Mouse (Mus musculus): ENCODE data around the gene Nbeal2. TPM values are rescaled to one million over a fixed set of nuclear protein-coding genes. Genes with fewer than 3 reads are reported as not detected.

Nbeal2 gene
- polyA plus RNA-seq, 1 experiment from 2014 or later = 1.6 TPM

DNA sequence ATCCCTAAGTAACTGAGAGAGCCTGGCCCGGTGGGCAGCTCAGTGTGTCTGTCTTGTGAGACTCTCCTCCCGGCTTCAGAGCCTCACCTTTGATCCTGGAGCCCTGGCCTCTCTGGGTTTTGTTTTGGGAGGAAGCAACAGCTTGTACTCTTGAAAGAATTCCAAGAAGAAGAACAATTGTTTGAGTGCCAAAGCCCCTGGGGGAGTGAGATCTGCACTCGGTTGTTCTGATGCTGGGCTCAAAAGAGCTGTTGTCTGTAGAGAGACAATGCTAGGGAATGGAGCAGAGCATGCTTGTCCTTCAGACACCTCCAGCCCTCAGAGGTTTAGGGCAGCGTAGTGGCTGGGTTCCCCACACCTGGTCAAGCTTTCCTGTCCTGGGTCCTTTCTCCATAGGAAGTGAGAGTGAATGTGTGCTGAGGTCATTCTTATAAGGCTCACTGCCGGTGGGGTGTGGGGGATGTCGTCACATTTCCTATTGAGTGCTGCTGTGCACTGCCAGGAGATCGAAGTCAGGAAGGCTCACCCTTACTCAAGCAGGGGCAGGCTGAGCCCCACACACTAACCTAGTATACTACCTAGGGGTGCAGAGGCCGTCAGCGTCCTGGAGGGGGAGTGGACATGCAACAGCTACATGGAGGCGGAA lies 19.3 kb upstream of the Nbeal2 start:
- H3K4me3 ChIP-seq (replicated peaks) = no peak overlapping the region
- 52% methylated on average over 10 of the region's 10 CpGs for WGBS (ENCODE audit: insufficient replicate concordance)
- H3K4me2 ChIP-seq = no peak overlapping the region
- no peaks in the 10 kb centered on the region for H3K9me3 ChIP-seq (replicated peaks)
- no peak for ATAC-seq (ENCODE audit: low read depth)
- DNase-seq = no peak
- 0 out of 2 replicates have a peak overlapping the region, but pooled peaks have one; percentile 8 for H3K9ac ChIP-seq
- H3K27ac ChIP-seq = no peak overlapping the region
- H3K4me1 ChIP-seq (replicated peaks) = peaks cover 97% of the 10 kb centered on the region
- H3K27me3 ChIP-seq = peaks cover 4% of the 10 kb centered on the region; the same call in 1 of the 2 replicates
- no peaks in the 10 kb centered on the region for H3K36me3 ChIP-seq

GRCm38 (mm10) chr9:110672462-110673106 lies 18.6 kb upstream of the Nbeal2 start:
- H3K27ac ChIP-seq = no peak overlapping the region
- no peaks in the 10 kb centered on the region for H3K9me3 ChIP-seq (replicated peaks)
- no peak overlapping the region for H3K4me3 ChIP-seq (replicated peaks)
- WGBS (ENCODE audit: insufficient replicate concordance) = 58% methylated on average over 7 of the region's 7 CpGs
- peaks cover 4% of the 10 kb centered on the region; the same call in 1 of the 2 replicates for H3K27me3 ChIP-seq
- H3K9ac ChIP-seq = no peak overlapping the region
- H3K36me3 ChIP-seq = no peaks in the 10 kb centered on the region
- peaks cover 97% of the 10 kb centered on the region for H3K4me1 ChIP-seq (replicated peaks)
- DNase-seq (no peak), ATAC-seq (ENCODE audit: low read depth) (no peak)
- no peak overlapping the region for H3K4me2 ChIP-seq

DNA sequence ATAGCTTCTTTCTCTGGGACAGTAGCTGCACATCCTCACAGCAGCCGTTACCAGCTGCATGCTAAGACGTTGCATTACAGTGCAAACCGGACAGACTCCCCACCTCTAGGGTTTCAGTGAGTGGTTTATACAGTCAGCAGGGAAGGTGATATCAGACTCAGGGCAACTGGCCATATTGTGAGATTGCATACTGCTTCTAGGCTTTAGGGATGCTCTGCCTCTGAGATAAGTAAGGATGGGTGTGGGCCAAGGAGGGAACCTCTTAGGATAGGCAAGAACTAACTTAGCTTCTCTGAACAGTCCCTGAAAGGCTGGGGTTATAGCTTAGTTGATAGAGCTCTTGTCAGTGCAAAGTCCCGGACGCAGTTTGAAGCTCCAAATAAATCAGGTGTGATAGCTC lies 15.8 kb upstream of the Nbeal2 start:
- H3K9me3 ChIP-seq (replicated peaks) = no peaks in the 10 kb centered on the region
- H3K27ac ChIP-seq = peak overlapping the region; percentile 66
- H3K36me3 ChIP-seq = no peaks in the 10 kb centered on the region
- peak overlapping the region; percentile 21 for H3K4me3 ChIP-seq (replicated peaks)
- H3K27me3 ChIP-seq = peaks cover 4% of the 10 kb centered on the region; the same call in 1 of the 2 replicates
- peak overlapping the region; percentile 26 for H3K9ac ChIP-seq
- peaks cover 99% of the 10 kb centered on the region for H3K4me1 ChIP-seq (replicated peaks)
- 31% methylated on average over 5 of the region's 5 CpGs for WGBS (ENCODE audit: insufficient replicate concordance)
- peak overlapping the region; percentile 52 for H3K4me2 ChIP-seq
- ATAC-seq (ENCODE audit: low read depth) (peak; percentile 51), DNase-seq (no peak)

DNA sequence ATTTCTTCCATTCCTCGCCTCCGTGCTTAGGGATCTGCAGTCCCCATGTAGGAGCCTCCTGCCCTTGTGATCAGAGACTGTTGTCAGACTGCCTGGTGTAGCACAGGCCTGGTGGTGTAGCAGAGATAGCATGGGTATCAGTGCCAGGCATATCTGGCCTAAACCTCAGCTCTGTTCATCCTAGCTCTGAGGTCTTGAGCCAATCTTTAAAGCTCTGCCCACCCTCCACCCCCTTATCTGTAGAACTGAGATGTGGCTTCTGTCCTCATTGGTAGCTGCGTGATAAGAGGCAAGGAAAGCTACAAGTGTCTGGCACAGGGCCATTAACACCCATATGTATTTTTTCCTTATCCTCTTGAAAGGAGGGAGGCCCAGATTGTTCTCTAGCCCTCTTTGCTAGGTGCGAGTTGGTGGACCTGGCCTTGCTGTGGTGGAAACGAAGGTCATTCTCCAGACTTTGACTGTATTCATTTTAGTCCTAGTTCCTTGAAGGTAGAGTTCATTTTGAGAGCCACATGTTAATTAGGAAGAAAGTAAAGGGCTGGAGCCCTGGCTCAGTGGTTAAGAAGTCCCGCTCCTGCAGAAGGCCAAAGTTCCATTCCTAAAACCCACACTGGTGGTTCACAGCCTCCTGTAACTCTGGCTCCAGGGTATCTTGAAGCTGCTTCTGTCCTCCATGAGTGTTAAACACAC lies 14.8 kb upstream of the Nbeal2 start:
- H3K36me3 ChIP-seq = 0 out of 2 replicates have a peak, but pooled peaks cover 4% of the 10 kb centered on the region
- H3K27ac ChIP-seq = peak overlapping the region; percentile 54
- no peak overlapping the region for H3K4me3 ChIP-seq (replicated peaks)
- no peaks in the 10 kb centered on the region for H3K9me3 ChIP-seq (replicated peaks)
- ATAC-seq (ENCODE audit: low read depth) (peak; percentile 88), DNase-seq (peak; percentile 64)
- H3K4me2 ChIP-seq = peak overlapping the region; percentile 52
- H3K4me1 ChIP-seq (replicated peaks) = peaks cover 100% of the 10 kb centered on the region
- WGBS (ENCODE audit: insufficient replicate concordance) = 27% methylated on average over 6 of the region's 6 CpGs
- H3K9ac ChIP-seq = no peak overlapping the region; the same call in 1 of the 2 replicates
- H3K27me3 ChIP-seq = peaks cover 4% of the 10 kb centered on the region; the same call in 1 of the 2 replicates

- Histone ChIP-seq H3K9ac (peak overlapping the region; percentile 43), H3K4me1 (replicated peaks) (peaks cover 97% of the 10 kb centered on the region), H3K4me3 (replicated peaks) (no peak overlapping the region), H3K36me3 (0 out of 2 replicates have a peak, but pooled peaks cover 5% of the 10 kb centered on the region), H3K9me3 (replicated peaks) (no peaks in the 10 kb centered on the region), H3K27ac (peak overlapping the region; percentile 90; the same call in 1 of the 2 replicates), H3K27me3 (peaks cover 3% of the 10 kb centered on the region; the same call in 1 of the 2 replicates), H3K4me2 (peak overlapping the region; percentile 77; the same call in 1 of the 2 replicates)
- DNase-seq = no peak
- 19% methylated on average over 4 of the region's 4 CpGs for WGBS (ENCODE audit: insufficient replicate concordance)
- ATAC-seq (ENCODE audit: low read depth) = no peak
These were observed 13.4 kb upstream of the Nbeal2 start for GRCm38 (mm10) chr9:110667219-110667836.

DNA sequence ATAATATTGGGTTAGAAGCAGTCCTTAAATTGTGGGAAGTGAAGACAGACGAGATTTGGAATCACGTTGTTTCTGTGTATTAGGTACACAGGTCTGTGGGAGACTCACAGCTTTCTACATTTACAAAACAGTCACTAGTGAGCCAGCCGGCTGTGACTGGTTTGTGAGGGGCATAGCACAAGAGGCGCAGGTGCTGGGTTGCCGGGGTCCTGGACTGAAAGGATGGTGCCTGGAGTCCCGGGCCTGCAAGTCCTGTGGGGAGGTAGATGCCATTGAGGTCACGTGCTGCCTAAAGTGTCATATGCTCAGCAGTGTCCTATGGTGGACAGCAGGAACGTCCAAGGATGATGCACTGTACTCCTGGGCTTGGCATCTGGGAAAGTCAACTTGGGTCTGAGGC lies 12.4 kb upstream of the Nbeal2 start:
- Histone ChIP-seq H3K36me3 (0 out of 2 replicates have a peak, but pooled peaks cover 5% of the 10 kb centered on the region), H3K27ac (peak overlapping the region; percentile 90), H3K9ac (peak overlapping the region; percentile 71), H3K4me2 (peak overlapping the region; percentile 77), H3K9me3 (replicated peaks) (no peaks in the 10 kb centered on the region), H3K27me3 (no peaks in the 10 kb centered on the region; the same call in 1 of the 2 replicates), H3K4me1 (replicated peaks) (peaks cover 97% of the 10 kb centered on the region), H3K4me3 (replicated peaks) (peak overlapping the region; percentile 49)
- WGBS (ENCODE audit: insufficient replicate concordance) = 16% methylated on average over 8 of the region's 8 CpGs
- DNase-seq = no peak
- ATAC-seq (ENCODE audit: low read depth) = no peak

DNA sequence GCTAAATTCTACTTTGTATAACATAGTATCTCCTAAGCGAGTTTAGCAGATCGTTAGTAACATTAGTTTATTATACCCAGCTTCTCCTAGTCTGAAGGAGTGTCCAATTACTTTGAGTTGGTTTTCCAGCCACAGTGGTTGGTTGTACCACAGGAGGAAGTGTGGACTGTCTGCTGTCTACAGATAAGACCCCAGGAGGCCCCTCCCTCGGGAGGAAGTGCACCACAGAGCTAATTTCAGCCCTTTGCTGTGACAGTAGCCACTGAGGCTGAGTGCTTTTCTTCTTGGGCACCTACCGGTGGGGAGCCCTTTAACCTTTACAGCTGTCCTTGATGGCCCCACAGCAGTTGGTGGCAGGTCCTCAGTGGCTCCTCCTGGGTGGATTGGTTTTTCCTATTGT lies 12.0 kb upstream of the Nbeal2 start:
- H3K4me3 ChIP-seq (replicated peaks) = peak overlapping the region; percentile 49
- H3K27me3 ChIP-seq = no peaks in the 10 kb centered on the region
- 6% methylated on average over 4 of the region's 4 CpGs for WGBS (ENCODE audit: insufficient replicate concordance)
- H3K4me2 ChIP-seq = peak overlapping the region; percentile 77
- H3K9ac ChIP-seq = peak overlapping the region; percentile 71
- no peaks in the 10 kb centered on the region for H3K9me3 ChIP-seq (replicated peaks)
- DNase-seq = no peak
- H3K36me3 ChIP-seq = 0 out of 2 replicates have a peak, but pooled peaks cover 5% of the 10 kb centered on the region
- H3K4me1 ChIP-seq (replicated peaks) = peaks cover 97% of the 10 kb centered on the region
- peak; percentile 81 for ATAC-seq (ENCODE audit: low read depth)
- peak overlapping the region; percentile 90 for H3K27ac ChIP-seq

DNA sequence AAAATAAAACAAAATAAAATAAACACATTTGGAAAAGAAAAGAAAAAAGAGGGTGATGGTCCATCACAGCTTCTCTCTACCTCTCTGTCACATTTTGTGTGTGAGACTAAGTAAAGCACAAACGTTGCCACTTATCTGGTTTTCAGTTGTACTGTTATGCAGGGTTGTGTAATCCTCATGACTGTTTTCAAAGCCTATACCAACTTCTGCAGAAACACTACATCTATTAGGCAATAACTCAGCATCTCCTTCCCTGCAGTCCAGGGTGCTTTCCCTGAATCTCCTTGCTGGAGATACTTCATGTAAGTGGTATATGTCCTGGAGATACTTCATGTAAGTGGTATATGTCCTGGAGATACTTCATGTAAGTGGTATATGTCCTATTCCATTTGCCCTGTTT lies 8.9 kb upstream of the Nbeal2 start:
- ATAC-seq (ENCODE audit: low read depth) (no peak), DNase-seq (no peak)
- Histone ChIP-seq H3K9ac (no peak overlapping the region), H3K36me3 (peaks cover 5% of the 10 kb centered on the region; the same call in 1 of the 2 replicates), H3K4me2 (no peak overlapping the region), H3K9me3 (replicated peaks) (no peaks in the 10 kb centered on the region), H3K27me3 (no peaks in the 10 kb centered on the region), H3K4me3 (replicated peaks) (no peak overlapping the region), H3K4me1 (replicated peaks) (peaks cover 96% of the 10 kb centered on the region), H3K27ac (peak overlapping the region; percentile 52; the same call in 1 of the 2 replicates)
- 10% methylated on average over 1 of the region's 1 CpGs for WGBS (ENCODE audit: insufficient replicate concordance)

DNA sequence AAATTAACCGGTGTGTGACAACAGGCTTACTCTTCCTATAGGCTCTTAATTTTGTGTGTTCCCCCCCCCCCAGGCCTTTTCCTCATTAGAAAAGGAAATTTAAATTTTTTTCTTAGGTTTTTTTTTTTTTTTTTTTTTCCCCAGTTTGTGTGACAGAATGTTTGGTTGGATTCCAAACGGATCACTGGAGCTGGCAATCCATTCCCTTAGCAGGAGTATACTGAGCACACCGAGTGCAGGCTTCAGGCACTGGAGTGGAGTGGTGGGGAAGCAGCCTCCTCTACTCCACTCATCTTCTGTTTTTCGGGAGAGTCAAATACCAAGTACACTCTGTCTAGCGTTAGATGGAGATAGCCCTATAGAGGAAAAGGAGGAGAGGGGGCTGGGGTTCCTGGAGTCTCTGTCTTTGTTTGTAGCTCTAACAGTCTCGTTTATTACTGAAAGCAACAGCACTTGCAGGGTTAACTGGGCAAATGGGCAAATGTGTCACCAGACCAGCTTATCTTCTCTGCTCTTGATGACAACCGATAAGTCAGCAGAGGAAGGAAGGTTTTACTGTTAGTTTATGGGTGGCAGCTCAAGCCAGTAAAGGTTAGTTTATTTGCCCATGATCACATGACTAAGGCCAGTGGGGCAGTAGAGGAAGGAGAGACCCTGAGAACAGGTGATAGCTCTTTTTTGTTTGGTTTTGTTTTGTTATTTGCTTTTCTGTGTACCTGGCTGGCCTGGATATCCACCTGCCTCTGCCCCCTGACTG lies 7.1 kb upstream of the Nbeal2 start:
- H3K27ac ChIP-seq = peak overlapping the region; percentile 52
- no peak overlapping the region for H3K4me3 ChIP-seq (replicated peaks)
- WGBS (ENCODE audit: insufficient replicate concordance) = 40% methylated on average over 7 of the region's 7 CpGs
- DNase-seq (no peak), ATAC-seq (ENCODE audit: low read depth) (no peak)
- H3K9me3 ChIP-seq (replicated peaks) = no peaks in the 10 kb centered on the region
- no peak overlapping the region for H3K9ac ChIP-seq
- H3K27me3 ChIP-seq = no peaks in the 10 kb centered on the region
- peaks cover 87% of the 10 kb centered on the region for H3K4me1 ChIP-seq (replicated peaks)
- peaks cover 5% of the 10 kb centered on the region; the same call in 1 of the 2 replicates for H3K36me3 ChIP-seq
- 0 out of 2 replicates have a peak overlapping the region, but pooled peaks have one; percentile 14 for H3K4me2 ChIP-seq

DNA sequence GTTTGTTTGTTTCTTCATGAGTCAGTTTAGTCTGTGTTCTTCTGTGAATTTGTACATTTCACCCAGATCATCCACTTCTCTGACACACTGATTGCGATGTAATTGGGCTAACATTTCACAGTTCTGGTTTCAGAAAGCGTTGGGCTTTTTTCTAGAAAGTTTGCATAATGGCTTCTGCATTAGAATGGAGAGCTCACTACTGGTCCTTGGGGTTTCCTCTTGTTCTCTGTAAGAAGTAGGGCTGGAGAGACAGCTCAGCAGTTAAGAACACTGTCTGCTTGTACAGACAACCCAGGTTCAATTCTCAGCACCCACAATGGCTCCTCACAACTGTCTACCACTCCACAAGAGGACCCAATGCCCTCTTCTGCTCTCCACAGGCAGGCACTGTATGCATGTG lies 6.2 kb upstream of the Nbeal2 start:
- Histone ChIP-seq H3K27me3 (no peaks in the 10 kb centered on the region), H3K9me3 (replicated peaks) (no peaks in the 10 kb centered on the region), H3K4me2 (no peak overlapping the region), H3K9ac (0 out of 2 replicates have a peak overlapping the region, but pooled peaks have one; percentile 1), H3K4me1 (replicated peaks) (peaks cover 87% of the 10 kb centered on the region), H3K27ac (peak overlapping the region; percentile 52), H3K4me3 (replicated peaks) (no peak overlapping the region), H3K36me3 (peaks cover 5% of the 10 kb centered on the region; the same call in 1 of the 2 replicates)
- no peak for DNase-seq
- 80% methylated on average over 2 of the region's 2 CpGs for WGBS (ENCODE audit: insufficient replicate concordance)
- no peak for ATAC-seq (ENCODE audit: low read depth)

All from liver, embryonic 13.5 days (tissue).